Mouse (Mus musculus) stomach, embryonic 16.5 days (tissue): ENCODE measurements around the gene Enpp4. TPM values are rescaled to one million over a fixed set of nuclear protein-coding genes. Genes with fewer than 3 reads are reported as not detected.
A peak's percentile ranks its signal among the peaks of the same experiment; 100 is the strongest.

Experiments used
- ATAC-seq: fragments of 200-750 bp; cut with Nextera tagmentation; 2 replicates; pipeline ENCODE4 v1.8.0; 2017; ENCODE audit warnings: moderate number of reproducible peaks, moderate TSS enrichment; ENCODE audit not compliant: insufficient read depth, low FRiP score
- H3K27ac ChIP-seq: fragments of 300-500 bp; sonication (generic); 2 replicates; pipeline ENCODE4 v1.5.1; 2014; ENCODE audit warnings: low read length
- H3K27me3 ChIP-seq: fragments of 300-500 bp; sonication (generic); 2 replicates; pipeline ENCODE4 v1.6.1; 2014; ENCODE audit warnings: low read length, control low read depth, mixed read lengths; ENCODE audit not compliant: control insufficient read depth, insufficient read depth
- H3K36me3 ChIP-seq: fragments of 300-500 bp; sonication (generic); 2 replicates; pipeline ENCODE4 v1.6.1; 2014; ENCODE audit warnings: low read length; ENCODE audit not compliant: control insufficient read depth, insufficient read depth
- H3K4me1 ChIP-seq: fragments of 300-500 bp; sonication (generic); 2 replicates; pipeline ENCODE4 v1.6.1; 2014; ENCODE audit warnings: low read length, control low read depth, mixed read lengths; ENCODE audit not compliant: control insufficient read depth, insufficient read depth
- H3K4me2 ChIP-seq: fragments of 300-500 bp; sonication (generic); 2 replicates; pipeline ENCODE4 v1.6.1; 2014; ENCODE audit warnings: low read depth, low read length, mixed read lengths
- H3K4me3 ChIP-seq: fragments of 300-500 bp; sonication (generic); replicated peaks from 2 replicates; pipeline ENCODE4 v1.5.1; 2014; ENCODE audit warnings: mild to moderate bottlenecking, low read length
- H3K9ac ChIP-seq: fragments of 300-500 bp; sonication (generic); 2 replicates; pipeline ENCODE4 v1.6.1; 2014; ENCODE audit warnings: low read length
- H3K9me3 ChIP-seq: fragments of 300-500 bp; sonication (generic); replicated peaks from 2 replicates; pipeline ENCODE4 v1.6.1; 2016; ENCODE audit warnings: low read length, control low read depth; ENCODE audit not compliant: control insufficient read depth
- WGBS: fragments of 180-500 bp; shearing (Covaris S2); extraction: QIAGEN DNeasy Blood & Tissue Kit; methylation state at CpG from one replicate; pipeline ENCODE4 v1.1.7; 2014; 5-methylcytosine and 5-hydroxymethylcytosine counted together
- polyA plus RNA-seq: library from polyadenylated mRNA; unstranded; fragments of >200 nt; fragmentation: Nextera tagmentation; extraction: Ambion mirVana; gene quantifications from 2 replicates; pipeline ENCODE4 v1.2.1, GENCODE M21; 2015

The Enpp4 gene
- polyA plus RNA-seq, 1 experiment from 2014 or later: 5.9 TPM

GRCm38 (mm10) chr17:44108331-44108730 lies 2.7 kb upstream of the Enpp4 start:
- H3K4me2 ChIP-seq: no peak overlapping the region
- no peaks in the 10 kb centered on the region for H3K9me3 ChIP-seq
- 69% methylated on average over 3 of the region's 3 CpGs for WGBS
- H3K4me1 ChIP-seq: no peaks in the 10 kb centered on the region; the same call in 1 of the 2 replicates
- no peak for ATAC-seq
- H3K27ac ChIP-seq: no peak overlapping the region
- no peaks in the 10 kb centered on the region for H3K36me3 ChIP-seq
- no peaks in the 10 kb centered on the region for H3K27me3 ChIP-seq
- no peak overlapping the region for H3K9ac ChIP-seq
- H3K4me3 ChIP-seq: no peak overlapping the region

DNA sequence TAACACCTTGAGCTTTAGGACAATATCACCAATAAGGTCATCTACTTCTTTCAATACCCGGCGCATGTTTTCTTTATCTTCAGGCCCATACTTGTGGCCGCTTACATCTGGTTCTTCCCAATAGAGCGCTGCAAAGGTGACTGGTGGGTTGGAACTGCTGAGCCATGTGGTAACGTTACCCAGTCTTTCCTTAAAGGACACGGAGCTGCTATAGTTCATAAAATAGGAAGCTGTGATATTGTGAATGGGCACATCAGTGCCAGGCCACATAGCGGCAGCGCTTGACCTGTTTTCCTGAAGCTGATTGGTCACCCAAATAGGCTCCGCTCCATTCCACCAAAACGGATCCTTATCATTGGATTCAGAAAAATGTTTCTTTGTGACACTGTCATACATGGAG lies 3.6 kb downstream of the Enpp4 start:
- WGBS: 92% methylated on average over 10 of the region's 10 CpGs
- Histone ChIP-seq H3K36me3 (no peaks in the 10 kb centered on the region), H3K4me3 (no peak overlapping the region), H3K4me2 (no peak overlapping the region), H3K27me3 (no peaks in the 10 kb centered on the region), H3K9me3 (no peaks in the 10 kb centered on the region), H3K27ac (no peak overlapping the region), H3K4me1 (no peaks in the 10 kb centered on the region; the same call in 1 of the 2 replicates), H3K9ac (no peak overlapping the region)
- ATAC-seq: no peak

- Histone ChIP-seq H3K4me1 (peaks cover 2% of the 10 kb centered on the region; the same call in 1 of the 2 replicates), H3K27me3 (no peaks in the 10 kb centered on the region), H3K9ac (no peak overlapping the region), H3K9me3 (no peaks in the 10 kb centered on the region), H3K4me2 (0 out of 2 replicates have a peak overlapping the region, but pooled peaks have one; percentile 4), H3K4me3 (no peak overlapping the region), H3K36me3 (no peaks in the 10 kb centered on the region), H3K27ac (no peak overlapping the region)
- 61% methylated on average over 9 of the region's 9 CpGs for WGBS
- no peak for ATAC-seq
Measured at GRCm38 (mm10) chr17:44100906-44101305, 4.7 kb downstream of the Enpp4 start.

- ATAC-seq: no peak
- Histone ChIP-seq H3K4me1 (peaks cover 2% of the 10 kb centered on the region; the same call in 1 of the 2 replicates), H3K9me3 (no peaks in the 10 kb centered on the region), H3K36me3 (no peaks in the 10 kb centered on the region), H3K9ac (no peak overlapping the region), H3K27me3 (no peaks in the 10 kb centered on the region), H3K4me3 (no peak overlapping the region), H3K4me2 (no peak overlapping the region), H3K27ac (no peak overlapping the region)
- 61% methylated on average over 4 of the region's 4 CpGs for WGBS
Measured at GRCm38 (mm10) chr17:44100486-44100885, 5.1 kb downstream of the Enpp4 start.

DNA sequence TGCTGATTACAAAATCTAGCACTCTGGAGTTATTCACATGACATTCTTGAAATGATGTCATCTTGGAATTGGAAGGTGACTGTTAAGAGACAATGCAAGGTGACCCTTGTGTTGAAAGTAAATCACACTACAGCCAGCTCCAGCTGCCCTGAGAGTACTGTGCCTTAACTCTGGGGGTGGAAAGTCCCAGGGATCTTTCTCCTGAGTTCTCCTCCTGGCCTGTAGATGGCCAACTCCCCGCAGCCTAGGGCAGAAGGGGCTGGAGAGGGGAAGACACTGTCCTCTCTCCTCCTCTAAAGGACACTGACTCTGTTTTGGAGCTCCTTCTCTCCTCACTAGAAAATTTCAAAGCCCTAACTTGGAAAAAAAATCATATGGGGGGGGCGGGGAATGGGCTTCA lies 14.1 kb downstream of the Enpp4 start:
- Histone ChIP-seq H3K27ac (no peak overlapping the region), H3K36me3 (no peaks in the 10 kb centered on the region), H3K9me3 (no peaks in the 10 kb centered on the region), H3K27me3 (no peaks in the 10 kb centered on the region), H3K4me2 (no peak overlapping the region), H3K9ac (no peak overlapping the region), H3K4me3 (no peak overlapping the region), H3K4me1 (0 out of 2 replicates have a peak, but pooled peaks cover 2% of the 10 kb centered on the region)
- no peak for ATAC-seq
- 53% methylated on average over 2 of the region's 2 CpGs for WGBS

GRCm38 (mm10) chr17:44090916-44091315 lies 14.7 kb downstream of the Enpp4 start:
- Histone ChIP-seq H3K9me3 (no peaks in the 10 kb centered on the region), H3K27ac (no peak overlapping the region), H3K9ac (no peak overlapping the region), H3K4me3 (no peak overlapping the region), H3K4me2 (no peak overlapping the region), H3K27me3 (no peaks in the 10 kb centered on the region), H3K36me3 (no peaks in the 10 kb centered on the region), H3K4me1 (no peaks in the 10 kb centered on the region)
- no peak for ATAC-seq
- 56% methylated on average over 2 of the region's 2 CpGs for WGBS

DNA sequence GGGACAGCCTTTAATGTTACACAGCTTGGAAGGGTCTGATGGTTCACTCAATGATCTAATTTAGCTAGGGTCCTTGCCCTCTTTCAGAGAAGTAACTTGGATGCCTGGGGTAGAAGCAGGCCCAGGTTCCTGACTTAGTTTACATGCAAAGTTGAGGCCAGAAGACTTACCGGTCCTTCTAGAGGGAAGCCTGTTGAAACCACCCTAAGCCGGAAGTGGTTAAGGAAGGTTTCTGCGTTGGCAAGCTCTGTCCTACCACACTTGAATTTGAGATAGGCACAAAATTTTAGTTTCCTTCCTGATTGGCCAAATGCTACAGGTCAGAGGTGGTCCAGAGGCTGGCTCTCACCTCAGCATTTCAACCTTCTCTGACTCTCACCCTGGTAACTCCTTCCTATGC lies 17.4 kb downstream of the Enpp4 start:
- Histone ChIP-seq H3K27ac (no peak overlapping the region), H3K4me2 (no peak overlapping the region), H3K27me3 (no peaks in the 10 kb centered on the region), H3K9me3 (no peaks in the 10 kb centered on the region), H3K9ac (no peak overlapping the region), H3K4me1 (no peaks in the 10 kb centered on the region), H3K4me3 (no peak overlapping the region), H3K36me3 (no peaks in the 10 kb centered on the region)
- no peak for ATAC-seq
- WGBS: 91% methylated on average over 3 of the region's 3 CpGs

DNA sequence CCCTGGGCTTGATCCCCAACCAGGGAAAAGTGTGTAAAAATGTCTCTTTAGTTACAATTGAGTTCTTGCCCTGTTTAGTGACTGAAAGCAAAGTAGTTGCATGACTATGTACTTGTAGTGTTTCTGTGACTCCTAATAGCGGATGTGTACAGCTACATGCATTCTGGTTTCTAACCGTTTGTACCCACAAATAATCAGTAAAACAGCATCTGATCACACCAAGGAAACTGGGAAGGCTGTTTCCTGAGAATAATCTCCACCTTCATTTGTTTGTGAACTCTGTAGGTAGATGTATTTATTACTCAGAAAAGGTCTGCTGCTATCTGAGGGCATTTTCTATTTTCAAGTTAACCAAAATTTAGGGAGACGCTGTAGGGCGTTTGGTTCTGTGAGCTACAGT lies 22.5 kb downstream of the Enpp4 start:
- Histone ChIP-seq H3K9ac (no peak overlapping the region), H3K9me3 (no peaks in the 10 kb centered on the region), H3K4me3 (no peak overlapping the region), H3K4me1 (no peaks in the 10 kb centered on the region), H3K36me3 (peaks cover 3% of the 10 kb centered on the region; the same call in 1 of the 2 replicates), H3K4me2 (no peak overlapping the region), H3K27me3 (no peaks in the 10 kb centered on the region), H3K27ac (no peak overlapping the region)
- ATAC-seq: no peak
- WGBS: 90% methylated on average over 4 of the region's 4 CpGs

- Histone ChIP-seq H3K27me3 (no peaks in the 10 kb centered on the region), H3K4me1 (no peaks in the 10 kb centered on the region), H3K4me2 (peak within 1 kb of the TSS; percentile 71), H3K9me3 (no peaks in the 10 kb centered on the region), H3K9ac (peak within 1 kb of the TSS; percentile 73), H3K27ac (peak within 1 kb of the TSS; percentile 80), H3K4me3 (peak within 1 kb of the TSS; percentile 49), H3K36me3 (peaks cover 3% of the 10 kb centered on the region; the same call in 1 of the 2 replicates)
- under 1% methylated on average over 31 of the region's 31 CpGs for WGBS
- peak; percentile 94 for ATAC-seq
Measured at GRCm38 (mm10) chr17:44078631-44079350, 26.8 kb downstream of the Enpp4 start, which contains the start of gene Enpp5. Gene Enpp5, plus strand, starts transcription at chr17:44078813.
